Mouse (Mus musculus) adrenal gland, postnatal 36 days (tissue): ENCODE data around the gene Hmgb4. TPM values are rescaled to one million over a fixed set of nuclear protein-coding genes. Genes with fewer than 3 reads are reported as not detected.

ENCODE experiments used
- DNase-seq, 2 experiments: peaks; one replicate each; pipeline ENCODE4 v3.0.0; 2021; ENCODE audit warnings: mixed read lengths in 1 of 2
- long read RNA-seq, 2 experiments: library from polyadenylated mRNA; stranded (forward); transcript quantifications; one replicate each; pipeline ENCODE4 v2.0.0; 2021; ENCODE audit warnings: borderline sequencing depth in 2 of 2
- total RNA-seq, 2 experiments: library from RNA; stranded (reverse); gene quantifications; 2 replicates each; pipeline ENCODE4 v1.2.3; 2021

Gene Hmgb4
- total RNA-seq: not detected
- long read RNA-seq, experiment 1: 0 reads
- long read RNA-seq, experiment 2: 0 reads

DNA sequence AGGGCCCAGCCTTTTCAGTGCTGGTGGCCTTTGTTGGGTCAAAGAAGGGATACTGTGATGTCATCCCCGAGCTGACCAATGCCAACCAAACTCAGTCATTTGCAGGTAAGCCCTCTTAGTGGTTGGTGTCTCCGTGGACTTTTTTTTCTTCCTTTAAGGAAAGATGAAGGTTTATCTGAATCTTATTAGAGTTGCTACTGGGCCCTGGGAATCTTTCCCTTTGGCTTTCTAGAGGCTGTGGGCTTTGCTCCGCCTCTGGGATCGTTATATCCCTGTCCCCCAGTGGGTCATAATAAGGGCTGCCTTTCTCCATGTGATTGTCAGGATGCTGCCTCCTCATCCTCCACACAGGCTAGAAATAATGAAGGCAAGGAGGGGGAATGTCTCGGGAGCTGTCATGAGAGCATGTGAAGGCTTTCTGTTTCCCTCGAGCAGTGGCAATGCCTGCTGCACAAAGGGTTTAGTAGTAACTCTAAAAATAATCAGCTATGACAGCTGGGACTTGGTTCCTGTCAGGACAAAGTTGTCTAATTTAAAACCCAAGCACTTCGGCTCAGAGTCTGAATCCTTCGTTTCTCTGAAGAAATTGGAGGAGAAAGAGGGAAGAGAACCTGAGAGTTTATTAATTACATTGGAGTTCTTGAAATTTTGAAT, at the start of gene Hmgb4:
Gene Hmgb4, minus strand, starts transcription at position 51 of the 654 bp plus-strand sequence.
- DNase-seq: no peak

DNA sequence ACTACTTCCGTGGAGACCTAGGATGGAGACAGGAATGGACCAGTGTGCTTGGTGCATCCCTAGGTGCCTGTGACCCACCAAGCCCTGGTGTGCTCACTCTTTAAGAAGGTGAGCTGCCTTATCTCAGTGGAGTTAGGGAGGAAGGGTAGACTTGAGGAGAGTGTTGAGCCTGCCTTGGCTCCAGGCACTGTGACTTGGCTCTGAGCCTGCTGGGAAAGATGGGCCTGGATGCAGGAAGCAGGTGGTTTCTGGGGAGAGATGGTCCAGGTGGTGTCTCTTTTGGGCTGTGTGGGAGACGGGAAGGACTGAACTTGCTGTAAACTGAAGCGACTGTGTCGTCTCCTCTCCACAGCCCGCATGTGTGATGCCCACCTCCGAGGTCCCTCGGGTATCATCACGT, 45.3 kb upstream of the Hmgb4 start:
- no peak for DNase-seq

DNA sequence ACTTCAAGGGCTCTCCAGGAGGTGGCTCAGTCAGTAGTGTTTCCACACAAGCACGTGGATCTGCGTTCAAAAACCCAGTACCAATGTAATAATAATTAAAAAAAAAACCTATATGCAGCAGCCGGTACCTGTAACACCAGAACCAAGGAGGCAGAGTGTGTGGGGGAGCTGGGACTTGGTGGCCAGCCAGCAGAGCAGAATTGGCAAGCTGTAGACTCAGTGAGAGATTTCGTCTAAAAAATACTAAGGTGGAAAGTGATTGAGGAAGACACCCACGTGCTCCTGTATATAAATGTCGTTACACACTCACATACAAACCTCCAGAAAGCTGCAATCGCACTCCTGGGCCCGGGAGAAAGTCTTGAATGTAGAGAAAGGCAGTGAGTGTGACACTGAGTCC, 43.3 kb upstream of the Hmgb4 start:
- DNase-seq: no peak

DNA sequence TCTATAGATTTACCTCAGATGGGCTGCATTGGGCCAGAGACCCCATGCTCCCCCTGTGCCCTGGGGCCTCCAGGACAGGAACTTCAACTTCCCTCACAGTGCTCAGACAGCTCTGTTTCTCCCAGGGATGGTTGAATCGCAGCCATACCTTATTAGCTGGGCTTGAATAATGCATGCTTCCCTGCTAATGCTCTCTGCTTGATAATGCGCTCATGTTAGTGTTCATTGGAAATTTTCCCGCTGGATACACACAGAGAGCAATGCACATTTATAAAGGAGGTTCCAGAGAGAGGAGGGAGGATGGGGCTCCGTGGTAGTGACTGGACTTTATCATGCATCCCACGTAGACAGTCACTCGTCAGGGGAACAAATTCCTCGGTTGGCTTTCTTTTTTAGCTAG, 27.3 kb upstream of the Hmgb4 start:
- DNase-seq: no peak

DNA sequence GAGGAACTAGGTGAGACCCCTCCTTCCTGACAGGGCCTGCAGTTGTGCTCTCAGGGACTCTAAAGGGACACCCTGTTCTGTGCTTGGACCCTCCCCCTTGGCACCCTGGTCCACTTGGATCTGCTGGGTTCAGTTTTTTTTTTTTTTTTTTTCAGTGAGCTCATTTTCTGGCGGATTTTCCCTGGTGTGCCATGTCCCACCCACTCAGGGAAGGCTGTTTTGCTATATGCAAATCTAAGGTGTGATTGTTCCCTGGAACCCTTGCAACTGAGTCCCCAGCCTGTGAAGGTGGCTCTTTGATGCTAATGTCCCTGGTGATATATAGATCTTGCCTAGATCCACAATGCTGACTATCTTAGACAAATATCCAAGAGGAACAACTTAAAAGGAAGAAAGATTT, 24.3 kb upstream of the Hmgb4 start:
- DNase-seq: no peak

DNA sequence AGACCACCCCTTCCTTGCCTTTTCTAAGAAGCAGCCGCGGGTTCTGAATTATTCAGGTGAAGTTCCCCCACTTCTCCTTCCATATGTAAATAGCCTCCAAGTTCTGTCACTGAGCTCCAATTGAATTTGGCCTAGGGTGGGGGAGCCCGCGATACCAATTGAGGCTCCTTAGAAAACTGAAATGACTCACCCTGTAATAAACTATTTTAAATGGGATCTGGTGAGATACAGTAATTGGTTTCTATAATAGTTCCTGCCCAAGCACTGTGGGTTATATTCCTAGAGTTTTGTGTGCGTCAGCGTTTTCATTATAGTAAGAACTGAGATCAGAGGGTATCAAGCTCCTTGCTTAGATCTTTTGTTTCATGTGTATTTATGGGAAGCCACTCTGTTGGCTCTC, 14.8 kb upstream of the Hmgb4 start:
- DNase-seq: no peak

DNA sequence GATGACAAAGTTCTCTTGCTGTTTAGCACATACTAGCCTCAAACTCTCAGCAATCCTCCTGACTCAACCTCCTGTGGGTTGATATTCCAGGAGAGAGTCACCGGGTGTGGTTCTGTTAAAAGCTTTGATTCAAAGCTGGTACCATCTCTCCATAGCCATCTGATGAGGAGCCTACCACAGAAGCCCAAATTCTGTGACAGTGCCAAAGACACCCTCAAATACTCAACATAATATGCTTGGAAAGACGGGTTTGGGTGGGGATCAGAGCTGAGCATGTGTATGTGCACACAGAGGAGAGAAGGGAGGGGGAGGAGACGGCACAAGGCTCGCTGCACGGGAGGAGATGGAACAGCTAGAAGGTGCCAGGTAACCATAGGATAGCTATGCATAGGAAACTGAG, 14.4 kb upstream of the Hmgb4 start:
- DNase-seq: no peak

DNA sequence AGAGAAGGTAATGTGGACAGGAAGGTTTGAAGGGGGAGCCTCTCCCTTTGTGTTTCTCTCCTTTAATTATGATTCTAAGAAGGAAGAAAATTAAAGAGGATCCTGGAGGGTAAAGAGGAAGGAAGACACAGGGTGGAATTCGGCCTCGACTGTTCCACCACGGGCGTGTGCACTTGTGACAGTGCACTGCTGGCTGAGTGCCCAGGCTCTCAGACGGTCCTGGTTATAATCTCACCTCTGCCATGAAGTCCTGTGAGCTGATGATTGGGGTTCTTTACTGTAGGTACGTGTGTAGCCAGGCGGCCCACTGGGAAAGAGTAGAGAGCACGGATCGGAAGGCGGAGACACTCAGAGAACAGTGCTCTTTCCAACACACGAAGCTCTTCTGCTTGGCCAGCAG, 12.4 kb upstream of the Hmgb4 start:
- DNase-seq: no peak

DNA sequence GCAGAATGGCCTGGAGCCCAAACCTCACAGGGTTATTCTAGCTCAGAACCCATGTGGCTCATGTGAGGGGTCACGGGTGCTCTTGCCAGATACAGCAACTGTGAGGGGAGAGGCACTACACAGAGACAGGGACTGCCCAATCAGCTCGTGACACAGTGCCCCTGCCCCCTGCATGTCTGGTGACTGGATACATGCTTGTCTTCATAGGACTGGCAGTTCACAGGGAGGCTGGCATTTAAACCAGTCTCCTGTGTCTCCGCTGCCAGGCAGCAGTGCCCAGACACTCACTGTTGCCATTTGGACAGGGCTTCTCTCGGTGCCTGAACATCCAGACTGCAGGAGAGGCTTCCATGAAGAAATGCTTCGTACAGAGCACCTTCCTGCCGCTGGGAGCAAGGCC, 11.7 kb upstream of the Hmgb4 start:
- no peak for DNase-seq

DNA sequence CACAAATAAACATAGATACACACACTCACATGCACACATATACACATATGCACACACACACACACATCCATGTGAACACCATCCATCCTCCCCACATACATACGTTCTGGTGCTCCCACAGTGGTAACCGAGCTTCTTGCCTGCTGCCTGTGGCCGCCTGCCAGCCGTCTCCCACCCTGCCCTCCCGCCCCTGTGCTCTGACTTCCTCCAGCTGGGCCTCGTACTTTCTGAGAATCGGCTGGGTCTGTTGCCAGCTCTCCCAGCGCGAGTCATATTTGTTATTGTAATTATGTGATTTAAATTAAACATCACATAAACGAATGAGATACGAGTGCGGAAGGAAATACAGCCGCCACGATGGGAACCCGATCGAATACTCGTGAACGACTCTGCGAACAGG, 10.2 kb upstream of the Hmgb4 start:
- DNase-seq: no peak

DNA sequence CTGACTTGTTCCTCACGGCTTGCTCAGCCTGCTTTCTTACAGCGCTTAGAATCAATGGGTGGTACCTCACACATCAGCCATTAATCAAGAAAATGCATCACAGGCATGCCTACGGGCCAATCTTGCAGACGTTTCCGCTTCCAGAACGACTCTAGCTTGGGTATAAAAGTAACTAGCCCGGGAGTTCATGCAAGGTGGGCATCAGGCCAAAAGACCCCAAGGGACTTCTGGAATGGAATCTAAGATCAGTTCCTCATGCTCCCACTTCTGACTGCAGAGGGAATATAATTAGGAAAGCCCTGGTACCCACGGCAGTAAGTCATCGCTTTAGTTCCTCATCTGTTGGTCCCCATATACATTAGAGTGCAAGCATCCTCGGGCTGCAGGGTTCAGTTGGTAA, 9.4 kb upstream of the Hmgb4 start:
- DNase-seq: no peak

DNA sequence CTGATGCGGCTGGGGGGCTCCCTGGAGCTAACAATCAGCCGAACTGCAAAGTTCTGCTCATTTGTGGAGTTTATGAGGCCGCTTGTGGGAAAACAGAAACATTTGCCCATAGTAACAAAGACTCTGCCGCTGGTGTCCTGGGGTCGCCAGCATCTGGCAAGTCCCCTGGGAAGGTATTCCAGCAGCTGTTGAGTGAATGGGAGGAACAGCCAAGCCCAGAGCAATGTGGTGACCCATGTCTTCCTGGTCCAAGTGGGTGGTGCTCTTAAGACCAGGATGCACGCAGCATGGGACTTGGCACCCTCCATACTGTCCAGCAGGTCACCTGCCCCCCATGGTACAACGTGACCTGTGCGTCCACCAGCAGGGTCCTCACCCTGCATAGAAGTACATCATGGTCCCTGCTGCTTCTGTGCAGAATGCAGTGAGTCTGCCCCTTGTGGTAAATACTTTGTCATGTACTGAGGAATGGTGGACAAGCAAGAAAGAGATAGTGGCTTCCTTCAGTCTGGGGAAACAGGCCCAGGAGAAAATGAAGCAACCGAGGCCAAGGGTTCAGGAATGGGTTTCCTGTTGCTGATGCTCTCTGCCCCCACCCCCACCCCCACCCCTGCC, 8.6 kb upstream of the Hmgb4 start:
- DNase-seq: no peak

DNA sequence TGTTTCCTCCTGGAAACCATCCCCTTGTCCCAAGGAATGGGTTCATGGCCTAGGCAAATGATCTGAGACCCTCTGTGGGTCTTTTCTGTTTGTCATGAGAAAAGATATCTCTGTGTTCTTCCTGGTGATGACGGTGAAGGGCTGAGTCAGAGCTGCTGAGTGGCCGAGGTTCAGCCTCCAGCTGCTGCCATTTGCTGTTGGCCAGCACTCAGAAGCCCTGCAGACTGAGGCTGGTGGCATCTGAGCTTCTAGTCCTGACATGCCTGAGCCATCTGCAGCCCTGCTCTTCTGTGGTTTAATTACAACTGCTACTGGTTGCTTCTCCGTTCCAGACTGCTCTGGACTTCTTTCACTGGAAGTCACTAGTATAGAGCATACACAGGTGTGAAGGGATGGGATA, 4.6 kb upstream of the Hmgb4 start:
- no peak for DNase-seq

DNA sequence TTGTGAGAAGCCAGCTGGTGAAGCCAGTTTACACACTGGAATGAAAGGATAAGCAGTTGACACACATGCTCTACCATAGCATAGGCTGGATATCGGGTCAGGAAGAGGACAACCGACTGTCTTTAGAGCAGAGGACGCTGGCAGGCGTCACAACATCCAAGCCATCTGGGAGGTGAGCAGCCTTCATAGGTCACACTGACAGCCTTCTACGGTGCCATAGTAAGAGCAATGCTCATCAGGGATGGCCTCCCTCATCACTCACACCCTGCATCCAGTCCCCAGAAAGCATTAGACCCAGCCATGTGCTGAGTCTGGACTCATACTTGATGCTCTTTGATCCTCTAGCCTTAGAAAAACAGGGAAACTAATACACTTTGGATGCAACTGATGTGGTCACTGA, 3.7 kb upstream of the Hmgb4 start:
- DNase-seq: no peak

DNA sequence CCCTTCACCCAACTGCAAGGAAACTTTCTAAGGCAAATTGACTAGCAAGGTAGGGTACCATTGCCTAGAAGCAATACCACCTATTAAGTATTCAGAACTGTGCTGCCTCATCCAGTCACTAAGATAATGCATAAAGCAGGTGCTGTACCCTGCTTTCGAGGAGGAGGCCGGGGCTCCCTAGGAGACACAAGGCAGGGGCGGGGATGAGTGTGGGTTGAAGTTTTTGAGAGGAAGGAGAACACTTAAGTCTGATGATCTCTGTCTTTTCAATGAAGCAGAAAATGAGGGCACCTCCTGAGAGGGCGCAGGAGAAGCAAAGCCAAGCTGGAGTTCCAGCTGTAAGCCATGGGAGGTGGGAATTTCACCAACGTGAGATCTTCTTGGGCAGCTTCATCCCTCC, 1.5 kb downstream of the Hmgb4 start:
- no peak for DNase-seq

DNA sequence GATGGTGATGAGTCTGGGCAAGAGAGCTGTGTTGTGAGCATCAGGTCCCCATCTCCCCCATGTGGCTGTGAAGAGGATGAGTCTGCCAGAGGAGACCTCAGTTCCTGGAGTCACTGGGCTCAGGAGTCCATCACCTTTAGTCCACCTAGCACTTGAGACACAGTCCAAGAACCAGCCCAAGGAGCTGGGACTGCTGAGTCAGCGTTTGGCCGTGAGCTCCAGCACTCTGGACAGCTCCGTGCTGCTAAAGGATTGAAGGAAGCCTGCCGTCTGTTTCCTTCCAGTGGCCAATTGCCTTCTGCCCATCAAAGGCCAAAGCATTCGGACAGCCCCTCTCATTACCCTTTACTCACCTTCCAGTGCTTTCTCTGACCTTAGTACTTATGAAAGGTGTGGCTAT, 12.1 kb downstream of the Hmgb4 start:
- DNase-seq: peak; percentile 43 to 51

DNA sequence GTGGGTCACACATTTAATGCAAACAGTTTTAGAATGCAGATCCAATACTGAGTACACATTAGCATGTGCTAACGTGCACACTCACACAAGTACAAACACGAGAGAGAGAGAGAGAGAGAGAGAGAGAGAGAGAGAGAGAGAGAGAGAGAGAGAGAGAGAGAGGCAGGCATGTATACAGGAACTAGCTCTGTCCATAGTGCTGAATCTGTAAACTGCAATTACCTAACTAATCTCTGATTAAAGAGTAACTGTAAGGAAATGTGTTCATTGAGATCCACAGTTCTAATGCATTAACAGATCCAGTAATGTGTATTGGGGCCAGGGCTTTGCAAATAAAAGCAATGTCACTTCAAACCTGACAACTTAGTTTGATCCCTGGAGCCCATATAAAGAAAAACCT, 15.6 kb downstream of the Hmgb4 start:
- DNase-seq: no peak

DNA sequence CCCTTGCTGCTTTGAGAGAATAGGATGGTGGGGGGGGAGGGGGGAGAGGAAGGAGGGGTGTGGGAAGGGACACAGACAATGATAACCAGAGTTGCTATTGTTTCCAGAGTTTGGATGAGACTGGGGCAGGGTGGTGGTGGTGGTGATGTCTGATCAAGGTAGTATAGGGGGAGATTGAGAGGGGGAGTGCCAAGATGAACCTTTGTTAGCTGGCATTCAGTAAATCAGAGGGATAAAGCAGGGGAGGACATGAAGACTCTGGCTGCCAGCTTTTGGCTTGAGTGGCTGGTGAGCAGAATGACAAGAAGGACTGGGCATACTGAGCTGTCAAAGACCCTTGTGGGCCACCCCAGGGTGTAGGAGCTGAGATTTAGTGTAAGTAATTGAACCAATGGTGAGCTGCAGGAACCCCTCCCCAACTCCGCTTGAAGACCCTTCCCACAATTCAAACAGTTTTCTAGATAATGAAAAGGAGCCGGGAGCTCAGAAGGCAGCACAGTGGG, 18.9 kb downstream of the Hmgb4 start:
- DNase-seq: no peak

DNA sequence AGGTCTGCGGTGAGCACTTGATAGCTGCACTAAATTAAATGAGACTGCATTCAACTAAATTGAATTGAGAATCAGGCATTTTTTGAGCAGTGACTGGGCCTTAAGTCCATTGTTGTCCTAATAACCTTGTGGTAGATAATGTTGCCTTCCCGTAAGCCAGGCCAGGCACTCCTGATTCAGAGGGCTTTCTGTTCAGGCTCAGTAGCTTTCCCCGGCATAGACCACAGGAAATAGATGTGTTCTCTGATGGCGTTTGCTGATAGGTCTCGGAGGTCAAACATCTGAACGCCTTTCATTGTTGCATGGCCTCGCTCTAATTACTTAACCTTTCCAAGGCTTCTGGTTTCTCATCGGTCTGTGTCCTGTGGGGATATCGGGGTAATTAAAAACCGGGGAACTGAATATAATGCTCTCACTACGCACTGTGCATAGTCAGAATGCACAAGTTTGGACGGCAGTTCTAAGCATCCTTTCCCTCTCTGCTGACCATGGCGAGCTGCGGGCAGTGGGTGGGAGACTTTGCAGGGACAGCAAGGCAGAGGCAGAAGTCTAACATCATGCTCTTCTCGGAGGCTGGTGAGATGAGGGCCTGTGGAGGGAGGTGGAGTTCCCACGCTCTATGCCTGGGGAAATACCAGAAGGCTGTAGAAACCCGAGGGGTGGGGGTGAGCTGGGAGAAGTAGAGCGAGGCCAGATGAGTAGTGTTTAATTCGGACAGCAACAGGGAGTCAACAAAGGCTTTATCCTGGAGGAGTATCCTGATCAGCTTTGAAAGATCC, 19.5 kb downstream of the Hmgb4 start:
- no peak for DNase-seq

DNA sequence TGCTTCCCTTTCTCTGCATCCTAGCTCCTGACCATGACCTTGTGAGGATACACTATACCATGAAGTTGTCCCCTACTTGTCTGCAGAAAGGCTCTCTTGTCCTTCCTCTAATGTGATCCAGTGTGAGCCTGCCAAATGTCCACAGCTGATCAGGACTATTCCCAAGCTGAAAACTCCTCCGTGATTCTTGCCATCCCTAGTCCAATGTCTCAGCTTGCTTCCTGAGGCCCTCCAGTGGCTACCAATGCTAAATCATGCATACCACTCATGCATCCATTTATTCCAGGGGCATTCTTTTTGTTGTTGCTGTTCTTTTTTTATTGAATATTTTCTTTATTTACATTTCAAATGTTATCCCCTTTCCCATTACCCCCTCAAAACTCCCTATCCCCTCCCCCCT, 21.6 kb downstream of the Hmgb4 start:
- DNase-seq: no peak

DNA sequence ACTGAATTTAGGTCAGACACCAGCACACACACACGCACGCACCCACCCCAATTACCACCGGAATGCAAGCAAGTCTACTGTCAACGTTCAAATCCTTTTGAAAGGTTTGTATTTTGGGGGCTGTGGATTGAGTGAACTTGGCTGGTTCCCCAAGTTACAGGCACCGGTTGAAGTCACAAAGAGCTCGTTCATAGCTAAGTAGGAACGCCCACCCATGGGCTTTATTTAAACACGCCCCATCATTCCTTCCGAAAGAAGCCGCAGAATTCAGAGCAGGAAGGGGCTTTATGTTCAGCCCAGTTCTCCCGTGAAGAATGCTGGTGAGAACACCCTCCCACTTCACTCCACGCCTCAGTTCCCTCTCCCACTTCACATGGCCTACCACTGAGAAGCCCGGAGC, 27.3 kb downstream of the Hmgb4 start:
- no peak for DNase-seq

DNA sequence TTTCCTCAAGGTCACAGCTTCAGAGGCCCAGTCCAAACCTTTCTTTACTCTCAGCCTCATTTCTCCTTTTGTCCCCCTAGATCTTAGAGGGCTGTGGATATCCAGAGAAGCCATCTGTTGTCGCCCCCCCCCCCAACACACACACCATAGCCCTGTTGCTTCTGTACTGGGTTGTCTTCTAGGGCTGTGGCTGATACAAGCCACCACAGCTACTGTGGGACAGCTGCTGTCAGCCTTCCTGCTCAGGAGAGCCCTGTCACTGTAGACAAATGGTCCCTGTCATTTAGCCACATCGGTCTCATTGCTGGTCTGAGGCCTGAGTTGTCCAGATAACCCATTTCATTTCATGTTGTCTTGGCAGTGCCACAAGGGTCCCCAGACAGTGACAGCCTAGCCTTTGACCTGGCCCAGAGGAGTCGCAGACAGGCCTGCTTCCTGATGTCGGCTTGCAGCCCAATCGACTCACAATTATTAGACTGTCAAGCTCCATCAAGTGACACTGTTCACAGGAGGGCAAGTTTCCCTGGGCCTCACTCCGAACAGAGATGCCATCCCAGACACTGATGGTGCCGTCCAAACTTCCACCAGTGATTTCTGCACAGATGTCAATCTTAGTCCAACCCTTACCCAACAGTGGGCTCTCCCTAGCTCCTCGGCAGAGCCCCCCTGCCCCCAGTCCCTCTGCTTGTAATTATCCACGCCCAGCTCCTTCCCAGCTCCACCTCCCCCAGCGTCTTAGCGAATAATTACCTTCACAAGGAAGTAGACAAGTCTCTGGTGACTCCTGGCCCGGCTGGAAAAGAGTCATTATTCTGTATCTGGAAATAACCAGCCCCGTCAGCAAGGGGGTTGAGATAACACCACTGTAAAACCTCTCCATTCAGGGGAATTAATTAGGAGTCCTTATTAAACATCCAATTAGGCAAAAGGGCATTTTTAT, 33.1 kb downstream of the Hmgb4 start:
- no peak for DNase-seq
